Mouse (Mus musculus) myocyte (in vitro differentiated cells): Measurements from ENCODE around the gene Pgf. TPM values are rescaled to one million over a fixed set of nuclear protein-coding genes. Genes with fewer than 3 reads are reported as not detected.

ENCODE experiments used
- H3K27me3 ChIP-seq: one replicate; pipeline ENCODE4 v1.6.1; 2011; ENCODE audit not compliant: control insufficient read depth, insufficient read depth, insufficient read length
- H3K36me3 ChIP-seq: one replicate; pipeline ENCODE4 v1.6.1; 2011; ENCODE audit not compliant: control insufficient read depth, insufficient read depth
- H3K4me2 ChIP-seq: one replicate; pipeline ENCODE4 v1.6.1; 2011; ENCODE audit warnings: low read depth, control low read depth
- H3K4me3 ChIP-seq: one replicate; pipeline ENCODE4 v1.5.1; 2011; ENCODE audit warnings: mild to moderate bottlenecking, control low read depth, moderate library complexity
- H3K79me2 ChIP-seq: one replicate; pipeline ENCODE4 v1.6.1; 2011; ENCODE audit not compliant: control insufficient read depth, insufficient read depth
- H3ac ChIP-seq: one replicate; pipeline ENCODE4 v1.6.1; 2011; ENCODE audit not compliant: control insufficient read depth, insufficient read length
- CEBPB ChIP-seq: IDR thresholded peaks from 2 replicates; pipeline ENCODE4 v1.6.1; 2011; ENCODE audit warnings: mild to moderate bottlenecking, moderate library complexity; ENCODE audit not compliant: poor library complexity, insufficient read depth, severe bottlenecking
- E2F4 ChIP-seq: IDR thresholded peaks from one replicate; pipeline ENCODE4 v1.6.1; 2011; ENCODE audit warnings: mild to moderate bottlenecking, control low read depth, moderate library complexity; ENCODE audit not compliant: insufficient read depth
- MAX ChIP-seq: IDR thresholded peaks from one replicate; pipeline ENCODE4 v1.6.1; 2011; ENCODE audit warnings: low read depth, mild to moderate bottlenecking, control low read depth
- MYOD1 ChIP-seq, 3 experiments: IDR thresholded peaks; one replicate each; pipeline ENCODE4 v1.6.1; 2011; ENCODE audit warnings: control low read depth in 2 of 3, low read depth in 2 of 3, mild to moderate bottlenecking in 2 of 3, moderate library complexity in 1 of 3; ENCODE audit not compliant: insufficient read length in 2 of 3, control insufficient read depth in 1 of 3
- MYOG ChIP-seq, 3 experiments: IDR thresholded peaks; one replicate each; pipeline ENCODE4 v1.6.1; 2011; ENCODE audit warnings: control low read depth in 2 of 3, low read depth in 2 of 3, mild to moderate bottlenecking in 2 of 3; ENCODE audit not compliant: insufficient read length in 2 of 3, control insufficient read depth in 1 of 3, insufficient read depth in 1 of 3
- POLR2A ChIP-seq: IDR thresholded peaks from one replicate; pipeline ENCODE4 v1.6.1; 2011; ENCODE audit warnings: low read depth, mild to moderate bottlenecking, control low read depth, moderate library complexity; ENCODE audit not compliant: insufficient read length
- POLR2AphosphoS2 ChIP-seq: IDR thresholded peaks from one replicate; pipeline ENCODE4 v1.6.1; 2011; ENCODE audit warnings: low read depth, control low read depth; ENCODE audit not compliant: insufficient read length
- REST ChIP-seq: IDR thresholded peaks from one replicate; pipeline ENCODE4 v1.6.1; 2011; ENCODE audit warnings: mild to moderate bottlenecking, control low read depth, moderate library complexity; ENCODE audit not compliant: insufficient read depth, insufficient read length
- SRF ChIP-seq: IDR thresholded peaks from one replicate; pipeline ENCODE4 v1.6.1; 2011; ENCODE audit warnings: low read depth; ENCODE audit not compliant: control insufficient read depth, insufficient read length
- TCF12 ChIP-seq: IDR thresholded peaks from one replicate; pipeline ENCODE4 v1.6.1; 2011; ENCODE audit warnings: mild to moderate bottlenecking, control low read depth; ENCODE audit not compliant: poor library complexity, insufficient read depth, severe bottlenecking
- TCF3 ChIP-seq: IDR thresholded peaks from one replicate; pipeline ENCODE4 v1.6.1; 2011; ENCODE audit warnings: low read depth, control low read depth; ENCODE audit not compliant: insufficient read length
- USF1 ChIP-seq: IDR thresholded peaks from one replicate; pipeline ENCODE4 v1.6.1; 2011; ENCODE audit warnings: low read depth, mild to moderate bottlenecking, control low read depth, moderate library complexity
- polyA plus RNA-seq: library from polyadenylated mRNA; unstranded; fragments of >200 nt; fragmentation: generic; extraction: Trizol; gene quantifications from one replicate; pipeline ENCODE4 v1.2.1, GENCODE M21; 2012; ENCODE audit warnings: missing spikeins

Gene Pgf
- polyA plus RNA-seq, 1 experiment: 41.9 TPM

DNA sequence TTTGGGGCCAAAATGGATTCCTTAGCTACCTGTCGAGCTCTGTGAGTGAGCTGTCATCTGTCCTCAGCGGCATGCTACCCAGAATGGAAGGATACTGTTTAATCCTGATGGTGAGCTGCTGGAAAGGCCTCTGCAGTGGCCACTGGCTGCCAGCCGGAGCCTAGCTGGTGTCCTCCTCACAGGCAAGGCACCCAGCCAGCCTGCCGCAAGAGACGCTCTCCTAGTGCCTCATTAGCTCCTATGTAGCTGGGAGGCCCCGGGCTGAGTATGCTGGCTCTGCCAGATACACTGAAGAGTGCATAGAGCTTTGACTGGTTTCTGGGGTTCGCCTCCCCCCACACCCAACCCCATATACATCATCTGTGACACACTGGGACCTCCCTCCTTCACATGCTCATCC, 3.6 kb downstream of the Pgf start:
- Histone ChIP-seq H3K4me2 (peak overlapping the region; percentile 88), H3K4me3 (peak overlapping the region; percentile 82)

DNA sequence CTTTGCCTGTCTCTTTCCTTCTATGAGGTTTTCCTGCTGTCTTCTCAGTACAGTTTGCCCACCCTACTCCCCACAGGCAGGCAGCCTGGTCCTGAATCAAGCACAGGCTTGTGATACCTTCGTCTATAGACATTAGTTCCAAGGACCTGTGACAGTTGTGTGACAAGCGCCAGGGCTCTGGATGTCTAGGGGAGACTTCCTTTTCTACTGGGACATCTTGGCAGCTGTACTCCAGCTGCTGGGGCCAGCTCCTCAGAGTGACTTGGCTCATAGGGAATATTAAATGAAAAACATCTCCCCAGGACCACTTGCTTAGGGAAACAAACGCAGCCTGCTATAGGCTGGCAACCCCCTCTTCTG, 6.7 kb downstream of the Pgf start:
- Histone ChIP-seq H3K4me3 (no peak overlapping the region), H3K79me2 (peaks cover 19% of the 10 kb centered on the region), H3K36me3 (peaks cover 11% of the 10 kb centered on the region), H3ac (no peak overlapping the region), H3K27me3 (no peaks in the 10 kb centered on the region), H3K4me2 (no peak overlapping the region)
- TF ChIP-seq USF1 (no peak), SRF (no peak), TCF3 (no peak), MAX (no peak)

More for the DNA sequence above, 3.6 kb downstream of the Pgf start:
- H3ac ChIP-seq: no peak overlapping the region
- H3K36me3 ChIP-seq: peaks cover 5% of the 10 kb centered on the region
- no peak for TF ChIP-seq TCF12
- TF ChIP-seq MYOD1 (IDR thresholded peaks at IDR 0.05; ENCODE audit: control insufficient read depth in 1 of 3, insufficient read length in 2 of 3, low read depth in 2 of 3): no peak
- TF ChIP-seq CEBPB: no peak
- no peak for TF ChIP-seq USF1
- no peak for TF ChIP-seq MAX
- TF ChIP-seq POLR2AphosphoS2: no peak
- TF ChIP-seq MYOG (IDR thresholded peaks at IDR 0.05; ENCODE audit: control insufficient read depth in 1 of 3, insufficient read depth in 1 of 3, insufficient read length in 2 of 3, low read depth in 2 of 3): no peak
- no peak for TF ChIP-seq TCF3
- TF ChIP-seq SRF: no peak
- TF ChIP-seq E2F4: no peak
- no peak for TF ChIP-seq REST
- no peak for TF ChIP-seq POLR2A
- peaks cover 36% of the 10 kb centered on the region for H3K79me2 ChIP-seq
- H3K27me3 ChIP-seq: no peaks in the 10 kb centered on the region

DNA sequence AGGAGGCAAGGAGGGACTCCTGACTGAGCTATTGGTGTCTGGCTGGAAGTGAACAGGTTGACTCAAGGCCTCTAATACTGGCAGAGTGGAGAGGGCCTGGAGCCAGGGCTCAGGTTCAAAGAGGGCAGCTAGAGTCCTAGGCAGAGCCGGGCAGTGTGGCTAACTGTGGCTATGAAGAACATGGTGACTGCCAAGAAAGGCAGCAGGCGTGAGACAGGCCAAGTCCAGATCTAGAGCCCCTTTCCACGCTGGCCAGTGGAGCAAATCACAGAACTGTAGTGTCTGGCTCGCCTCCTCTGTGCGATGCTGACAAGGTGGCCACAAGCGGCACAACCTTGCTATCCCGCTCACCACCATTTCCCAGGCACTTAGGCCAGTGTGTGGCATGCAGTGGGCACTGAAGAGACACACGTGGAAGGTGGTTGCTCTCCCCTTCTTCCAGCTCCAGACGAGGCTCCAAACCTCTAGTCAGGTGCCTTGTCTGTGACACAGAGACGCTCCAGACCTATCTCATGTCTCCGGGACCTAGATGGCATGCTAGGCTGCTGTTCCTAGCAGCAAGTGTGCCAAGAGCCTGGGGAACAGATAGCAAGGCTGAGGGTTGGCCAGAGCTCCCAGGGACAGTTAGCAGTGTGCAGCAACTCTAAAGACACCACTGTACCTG, 7.2 kb downstream of the Pgf start:
- no peak overlapping the region for H3ac ChIP-seq
- H3K4me3 ChIP-seq: no peak overlapping the region
- peaks cover 11% of the 10 kb centered on the region for H3K36me3 ChIP-seq
- peak; percentile 28 for TF ChIP-seq POLR2A
- TF ChIP-seq MYOG (IDR thresholded peaks at IDR 0.05; ENCODE audit: control insufficient read depth in 1 of 3, insufficient read depth in 1 of 3, insufficient read length in 2 of 3, low read depth in 2 of 3): no peak
- no peak for TF ChIP-seq USF1
- TF ChIP-seq TCF12: no peak
- TF ChIP-seq MYOD1 (IDR thresholded peaks at IDR 0.05; ENCODE audit: control insufficient read depth in 1 of 3, insufficient read length in 2 of 3, low read depth in 2 of 3): no peak
- TF ChIP-seq TCF3: no peak
- TF ChIP-seq REST: no peak
- TF ChIP-seq POLR2AphosphoS2: peak; percentile 41
- no peak for TF ChIP-seq SRF
- TF ChIP-seq MAX: no peak
- no peak for TF ChIP-seq E2F4
- TF ChIP-seq CEBPB: no peak
- no peak overlapping the region for H3K4me2 ChIP-seq
- peaks cover 14% of the 10 kb centered on the region for H3K79me2 ChIP-seq
- H3K27me3 ChIP-seq: no peaks in the 10 kb centered on the region

DNA sequence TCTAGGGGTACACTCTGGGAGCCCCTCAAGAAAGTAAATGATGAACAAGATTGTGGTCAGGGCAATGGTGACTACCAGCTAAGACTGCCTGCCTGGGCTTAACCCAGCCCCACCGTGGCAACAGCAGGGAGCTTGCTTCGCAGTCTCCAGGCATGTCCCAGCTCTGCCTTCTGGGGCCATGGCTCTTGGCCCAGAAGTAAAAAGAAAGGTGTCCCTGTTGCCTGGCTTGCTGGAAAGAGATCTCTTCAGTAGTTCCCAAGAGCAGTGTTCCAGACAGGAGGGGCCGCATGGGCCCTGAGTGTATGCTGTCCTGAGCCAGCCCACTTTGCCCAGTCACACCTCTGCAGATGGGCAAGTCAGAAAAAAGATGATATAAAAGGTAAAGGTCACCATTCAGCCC, 7.7 kb downstream of the Pgf start:
- H3K36me3 ChIP-seq: peaks cover 11% of the 10 kb centered on the region
- no peaks in the 10 kb centered on the region for H3K27me3 ChIP-seq
- TF ChIP-seq TCF3 (no peak), MYOD1 (IDR thresholded peaks at IDR 0.05; ENCODE audit: control insufficient read depth in 1 of 3, insufficient read length in 2 of 3, low read depth in 2 of 3) (no peak)
- H3K79me2 ChIP-seq: peaks cover 9% of the 10 kb centered on the region
- no peak overlapping the region for H3K4me2 ChIP-seq
- no peak overlapping the region for H3ac ChIP-seq
- H3K4me3 ChIP-seq: no peak overlapping the region

DNA sequence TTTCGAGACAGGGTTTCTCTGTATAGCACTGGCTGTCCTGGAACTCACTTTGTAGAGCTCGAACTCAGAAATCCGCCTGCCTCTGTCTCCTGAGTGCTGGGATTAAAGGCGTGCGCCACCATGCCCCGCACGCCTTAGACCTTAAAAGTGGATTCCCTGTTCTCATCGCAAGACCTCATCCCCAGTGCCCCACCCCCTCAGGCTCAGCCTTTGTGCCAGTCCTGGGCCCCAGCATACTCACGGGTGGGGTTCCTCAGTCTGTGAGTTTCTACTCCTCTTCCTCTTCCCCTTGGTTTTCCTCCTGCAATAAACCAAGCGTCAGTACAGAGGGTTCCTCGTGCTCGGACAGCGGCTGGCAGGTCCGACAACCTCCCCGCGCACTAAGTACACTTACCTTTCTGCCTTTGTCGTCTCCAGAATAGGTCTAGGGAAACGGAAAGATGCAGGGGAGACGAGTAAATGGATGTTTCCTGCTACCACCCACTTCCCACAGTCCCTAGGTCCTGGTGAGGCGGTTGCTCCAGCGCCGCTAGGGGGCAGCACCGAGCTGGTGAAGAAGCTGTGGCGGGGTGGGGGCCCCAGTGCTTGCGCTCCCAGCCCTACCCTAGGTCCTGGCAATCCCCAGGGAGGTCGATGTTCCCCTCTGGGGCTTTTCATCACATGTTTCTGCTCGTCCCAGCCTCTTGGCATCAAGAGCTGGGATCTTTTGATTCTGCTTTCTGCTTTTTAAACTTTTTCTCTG, 8.3 kb downstream of the Pgf start:
- H3K4me3 ChIP-seq: no peak overlapping the region
- no peak overlapping the region for H3ac ChIP-seq
- peaks cover 11% of the 10 kb centered on the region for H3K36me3 ChIP-seq
- TF ChIP-seq POLR2A: no peak
- no peak for TF ChIP-seq TCF12
- no peak for TF ChIP-seq E2F4
- TF ChIP-seq REST: no peak
- no peak for TF ChIP-seq MYOD1 (IDR thresholded peaks at IDR 0.05; ENCODE audit: control insufficient read depth in 1 of 3, insufficient read length in 2 of 3, low read depth in 2 of 3)
- no peak overlapping the region for H3K4me2 ChIP-seq
- H3K79me2 ChIP-seq: peaks cover 3% of the 10 kb centered on the region
- no peaks in the 10 kb centered on the region for H3K27me3 ChIP-seq
